Mouse (Mus musculus) left cerebral cortex, adult 8-10 months (tissue): ENCODE results near the gene Cyp1b1. TPM values are rescaled to one million over a fixed set of nuclear protein-coding genes. Genes with fewer than 3 reads are reported as not detected.

ENCODE experiments used
- DNase-seq, 2 experiments: peaks; one replicate each; pipeline ENCODE4 v3.0.0; 2022; ENCODE audit warnings: low spot score in 2 of 2
- total RNA-seq, 4 experiments: library from RNA; stranded (reverse); gene quantifications; 2 replicates each; pipeline ENCODE4 v1.2.4; 2022

Gene Cyp1b1
- total RNA-seq, 4 experiments from 2014 or later = 2.4 to 4.0 (median 3.0) TPM

DNA sequence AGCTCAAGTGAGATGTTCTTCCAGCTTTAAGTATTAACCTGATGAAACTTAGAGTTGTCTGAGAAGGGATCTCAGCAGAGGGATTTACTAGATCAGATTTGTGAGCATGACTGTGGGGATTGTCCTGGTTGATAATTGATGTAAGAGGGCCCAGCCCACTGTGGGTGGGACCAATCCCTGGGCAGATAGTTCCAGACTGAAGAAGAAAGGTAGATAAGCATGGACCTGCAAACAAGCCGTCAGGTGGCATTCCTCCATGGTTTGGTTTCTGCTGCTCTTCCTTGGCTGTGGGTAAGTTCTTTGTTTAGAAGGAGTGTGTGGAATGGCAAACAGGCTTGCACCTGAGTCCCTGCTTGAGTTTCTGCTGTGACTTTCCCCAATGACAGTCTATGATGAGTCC, 61.7 kb downstream of the Cyp1b1 start:
- no peak for DNase-seq

Other genes starting within 250 kb of the Cyp1b1 start
- gene Rmdn2, start 103.2 kb downstream of the Cyp1b1 start, total RNA-seq = 10 to 100 TPM in 2 of 4 experiments, 1 to 10 TPM in 2; 8.6 to 15.7 (median 12.2) TPM
- gene Atl2, start 181.1 kb upstream of the Cyp1b1 start, total RNA-seq = 10 to 100 TPM; 60.3 to 67.7 (median 65.3) TPM